Mouse (Mus musculus): ENCODE measurements at regions not wholly inside any gene's neighbourhood (a gene's known extent, or its start where the extent isn't known, plus 50 kb on each side); places are given as distances from the start of the nearest gene placed in this dataset.

DNA sequence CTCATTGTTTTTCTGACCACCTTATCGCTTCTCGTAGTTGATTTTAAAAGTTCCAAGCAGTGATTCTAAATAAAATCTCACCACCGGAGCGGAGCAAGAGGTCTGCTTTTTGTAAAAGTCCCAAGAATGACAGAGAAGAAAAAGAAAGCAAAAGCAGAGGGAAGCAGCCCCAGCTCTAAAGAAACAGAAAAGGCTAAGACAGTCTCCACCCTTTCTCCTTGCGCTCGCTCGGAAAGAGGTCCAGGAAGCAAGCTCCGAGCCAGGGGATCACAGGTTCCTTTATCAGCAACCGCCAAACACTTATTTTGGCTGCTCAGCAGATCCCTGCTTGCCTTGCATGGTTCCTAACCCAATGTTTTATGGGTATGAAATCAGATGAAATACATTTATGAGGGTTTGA, 2594.8 kb upstream of the Gm7489 start:
- TF ChIP-seq FLI1 (IDR thresholded peaks at IDR 0.05; ENCODE audit: low read length) (no peak), GATA1 (IDR thresholded peaks at IDR 0.05; ENCODE audit: borderline replicate concordance, low read length) (no peak)

All from megakaryocyte, embryonic 14.5 days (primary cell).